Mouse (Mus musculus): ENCODE results near the gene Tpt1. TPM values are rescaled to one million over a fixed set of nuclear protein-coding genes. Genes with fewer than 3 reads are reported as not detected.

Gene Tpt1
- 1,257 and 1,264 TPM in 2 replicates for polyA plus RNA-seq (2015; fragmentation: Nextera tagmentation; extraction: Ambion mirVana)

- WGBS: 2% methylated on average over 61 of the region's 108 CpGs
- ATAC-seq: peak; percentile 97
Measured at GRCm38 (mm10) chr14:75844867-75845697, at the start of gene Tpt1. Gene Tpt1 (plus strand): TSS chr14:75845093.

DNA sequence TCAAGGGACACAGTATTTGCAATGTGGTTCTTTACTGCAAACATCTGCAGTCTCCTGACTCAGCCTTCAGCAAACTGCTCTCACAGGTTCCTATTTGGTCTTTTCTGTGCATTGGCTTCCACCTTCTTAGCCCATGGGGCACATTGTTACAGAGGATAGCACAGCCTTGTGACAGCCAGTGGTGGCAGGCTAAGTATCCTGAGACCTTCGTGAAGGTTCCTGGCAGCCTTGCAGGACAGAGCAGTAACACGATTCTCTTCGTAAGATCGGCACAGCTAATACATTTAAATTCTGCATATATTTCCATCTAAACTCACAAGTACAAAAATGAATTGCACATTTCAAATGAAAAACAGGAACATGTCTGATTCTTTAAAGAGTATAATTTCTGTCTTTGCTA lies 49.0 kb upstream of the Tpt1 start:
- H3K4me3 ChIP-seq (ENCODE audit: low read depth, low read length): no peak overlapping the region
- ATAC-seq (no peak), DNase-seq (ENCODE audit: low spot score) (no peak)
- no peak for TF ChIP-seq EP300 (IDR thresholded peaks at IDR 0.05)
- TF ChIP-seq CTCF (IDR thresholded peaks at IDR 0.05): no peak
- WGBS: 83% methylated on average over 4 of the region's 4 CpGs
- no peak overlapping the region for H3K4me2 ChIP-seq (replicated peaks; ENCODE audit: low read depth, low read length)
- H3K9me3 ChIP-seq (ENCODE audit: low read length): no peaks in the 10 kb centered on the region
- H3K36me3 ChIP-seq (ENCODE audit: insufficient read depth, low read length): no peaks in the 10 kb centered on the region
- H3K9ac ChIP-seq (replicated peaks; ENCODE audit: low read depth): no peak overlapping the region
- H3K27ac ChIP-seq (ENCODE audit: low read length): no peak overlapping the region
- no peaks in the 10 kb centered on the region for H3K4me1 ChIP-seq (ENCODE audit: insufficient read depth, low read depth, low read length)
- H3K27me3 ChIP-seq (replicated peaks; ENCODE audit: insufficient read depth, low read length): no peaks in the 10 kb centered on the region

More at GRCm38 (mm10) chr14:75844867-75845697, at the start of gene Tpt1:
- peak within 1 kb of the TSS; percentile 89 for H3K9ac ChIP-seq (replicated peaks; ENCODE audit: low read depth)
- H3K36me3 ChIP-seq (ENCODE audit: insufficient read depth, low read length): peaks cover 27% of the 10 kb centered on the region
- DNase-seq (ENCODE audit: low spot score): peak; percentile 99
- peaks cover 4% of the 10 kb centered on the region; the same call in 1 of the 2 replicates for H3K4me1 ChIP-seq (ENCODE audit: insufficient read depth, low read depth, low read length)
- peak within 1 kb of the TSS; percentile 97 for H3K27ac ChIP-seq (ENCODE audit: low read length)
- H3K27me3 ChIP-seq (replicated peaks; ENCODE audit: insufficient read depth, low read length): no peaks in the 10 kb centered on the region
- peak within 1 kb of the TSS; percentile 64 for H3K4me2 ChIP-seq (replicated peaks; ENCODE audit: low read depth, low read length)
- no peak for TF ChIP-seq EP300 (IDR thresholded peaks at IDR 0.05)
- TF ChIP-seq CTCF (IDR thresholded peaks at IDR 0.05): no peak; the same call in 1 of the 2 replicates
- peak within 1 kb of the TSS; percentile 78 for H3K4me3 ChIP-seq (ENCODE audit: low read depth, low read length)
- no peaks in the 10 kb centered on the region for H3K9me3 ChIP-seq (ENCODE audit: low read length)

- no peak overlapping the region for H3K27ac ChIP-seq (ENCODE audit: low read length)
- 24% methylated on average over 5 of the region's 5 CpGs for WGBS
Measured at GRCm38 (mm10) chr14:75797769-75798386, 47.0 kb upstream of the Tpt1 start.

GRCm38 (mm10) chr14:75807800-75808199 lies 37.1 kb upstream of the Tpt1 start:
- no peak for ATAC-seq
- TF ChIP-seq EP300 (IDR thresholded peaks at IDR 0.05) (no peak), CTCF (IDR thresholded peaks at IDR 0.05) (no peak)
- H3K36me3 ChIP-seq (ENCODE audit: insufficient read depth, low read length): no peaks in the 10 kb centered on the region
- no peaks in the 10 kb centered on the region for H3K9me3 ChIP-seq (ENCODE audit: low read length)
- no peaks in the 10 kb centered on the region for H3K27me3 ChIP-seq (replicated peaks; ENCODE audit: insufficient read depth, low read length)
- no peak overlapping the region for H3K27ac ChIP-seq (ENCODE audit: low read length)
- no peak for DNase-seq (ENCODE audit: low spot score)
- H3K9ac ChIP-seq (replicated peaks; ENCODE audit: low read depth): no peak overlapping the region
- 71% methylated on average over 8 of the region's 8 CpGs for WGBS
- H3K4me2 ChIP-seq (replicated peaks; ENCODE audit: low read depth, low read length): no peak overlapping the region
- H3K4me3 ChIP-seq (ENCODE audit: low read depth, low read length): no peak overlapping the region
- no peaks in the 10 kb centered on the region for H3K4me1 ChIP-seq (ENCODE audit: insufficient read depth, low read depth, low read length)

More at GRCm38 (mm10) chr14:75797769-75798386, 47.0 kb upstream of the Tpt1 start:
- DNase-seq (ENCODE audit: low spot score) (no peak), ATAC-seq (no peak)
- TF ChIP-seq EP300 (IDR thresholded peaks at IDR 0.05) (no peak), CTCF (IDR thresholded peaks at IDR 0.05) (no peak)
- Histone ChIP-seq H3K4me2 (replicated peaks; ENCODE audit: low read depth, low read length) (no peak overlapping the region), H3K4me1 (ENCODE audit: insufficient read depth, low read depth, low read length) (no peaks in the 10 kb centered on the region), H3K9me3 (ENCODE audit: low read length) (no peaks in the 10 kb centered on the region), H3K4me3 (ENCODE audit: low read depth, low read length) (no peak overlapping the region), H3K9ac (replicated peaks; ENCODE audit: low read depth) (no peak overlapping the region), H3K36me3 (ENCODE audit: insufficient read depth, low read length) (no peaks in the 10 kb centered on the region), H3K27me3 (replicated peaks; ENCODE audit: insufficient read depth, low read length) (no peaks in the 10 kb centered on the region)

DNA sequence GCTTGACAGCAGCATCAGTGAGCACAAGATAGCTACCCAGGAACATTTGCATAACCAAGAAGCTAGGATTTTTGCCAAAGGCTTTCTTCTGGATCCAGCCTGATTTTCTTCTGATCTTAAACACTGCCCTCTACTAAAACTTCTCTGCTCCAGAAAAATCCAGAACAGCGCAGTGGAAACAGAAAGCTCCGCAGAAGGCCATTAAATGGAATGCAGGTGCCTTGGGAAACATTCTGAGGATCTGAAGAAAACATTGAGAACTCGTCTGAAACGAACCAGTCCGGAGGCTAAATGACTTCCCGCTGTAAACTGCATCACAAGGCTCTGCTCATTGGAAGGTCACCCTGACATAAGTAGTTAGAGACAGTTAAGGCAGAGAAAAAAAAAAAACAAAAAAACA lies 35.0 kb upstream of the Tpt1 start:
- Histone ChIP-seq H3K4me1 (ENCODE audit: insufficient read depth, low read depth, low read length) (no peaks in the 10 kb centered on the region), H3K4me2 (replicated peaks; ENCODE audit: low read depth, low read length) (no peak overlapping the region), H3K27ac (ENCODE audit: low read length) (no peak overlapping the region), H3K36me3 (ENCODE audit: insufficient read depth, low read length) (no peaks in the 10 kb centered on the region), H3K9me3 (ENCODE audit: low read length) (no peaks in the 10 kb centered on the region), H3K9ac (replicated peaks; ENCODE audit: low read depth) (no peak overlapping the region), H3K4me3 (ENCODE audit: low read depth, low read length) (no peak overlapping the region), H3K27me3 (replicated peaks; ENCODE audit: insufficient read depth, low read length) (no peaks in the 10 kb centered on the region)
- no peak for DNase-seq (ENCODE audit: low spot score)
- ATAC-seq: no peak
- TF ChIP-seq EP300 (IDR thresholded peaks at IDR 0.05) (no peak), CTCF (IDR thresholded peaks at IDR 0.05) (no peak)
- 82% methylated on average over 6 of the region's 6 CpGs for WGBS

DNA sequence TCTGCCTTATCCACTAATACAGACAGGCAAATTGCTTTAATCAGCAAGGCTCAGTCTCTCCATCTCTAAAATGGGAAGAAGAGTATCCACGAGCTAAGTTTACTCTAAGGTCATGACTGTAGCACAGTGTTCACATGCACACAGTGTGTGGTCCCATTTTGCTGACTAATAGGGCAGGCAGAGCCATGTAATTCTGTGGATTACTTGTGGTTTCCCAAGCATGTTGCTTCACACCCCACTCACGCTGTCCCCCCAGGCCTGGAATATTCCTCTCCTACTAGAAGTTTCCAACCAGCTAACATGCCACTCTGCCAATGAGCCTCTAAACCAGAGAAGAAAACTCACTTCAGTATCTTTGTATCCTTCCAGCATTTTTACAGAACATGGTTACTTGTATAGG lies 26.4 kb upstream of the Tpt1 start:
- H3K4me3 ChIP-seq (ENCODE audit: low read depth, low read length): no peak overlapping the region
- no peaks in the 10 kb centered on the region for H3K4me1 ChIP-seq (ENCODE audit: insufficient read depth, low read depth, low read length)
- H3K9me3 ChIP-seq (ENCODE audit: low read length): no peaks in the 10 kb centered on the region
- no peak for TF ChIP-seq CTCF (IDR thresholded peaks at IDR 0.05)
- TF ChIP-seq EP300 (IDR thresholded peaks at IDR 0.05): no peak
- ATAC-seq: no peak
- H3K27me3 ChIP-seq (replicated peaks; ENCODE audit: insufficient read depth, low read length): no peaks in the 10 kb centered on the region
- no peak overlapping the region for H3K9ac ChIP-seq (replicated peaks; ENCODE audit: low read depth)
- H3K27ac ChIP-seq (ENCODE audit: low read length): no peak overlapping the region
- H3K36me3 ChIP-seq (ENCODE audit: insufficient read depth, low read length): no peaks in the 10 kb centered on the region
- no peak overlapping the region for H3K4me2 ChIP-seq (replicated peaks; ENCODE audit: low read depth, low read length)
- no peak for DNase-seq (ENCODE audit: low spot score)
- WGBS: 78% methylated on average over 2 of the region's 2 CpGs
